Mouse (Mus musculus) thymus, adult 2 months (tissue): Measurements from ENCODE around the gene Slc25a36. TPM values are rescaled to one million over a fixed set of nuclear protein-coding genes. Genes with fewer than 3 reads are reported as not detected.

Source experiments
- DNase-seq: peaks from one replicate; pipeline ENCODE4 v3.0.0; 2021
- H3K27ac ChIP-seq: fragments of 200-500 bp; 2 replicates; pipeline ENCODE4 v1.5.1; 2012; ENCODE audit warnings: low read length, control low read depth; ENCODE audit not compliant: control insufficient read depth, insufficient read depth
- H3K27me3 ChIP-seq: fragments of 200-500 bp; 2 replicates; pipeline ENCODE4 v1.6.1; 2012; ENCODE audit warnings: mild to moderate bottlenecking, low read length, moderate library complexity, mixed read lengths; ENCODE audit not compliant: control insufficient read depth, insufficient read depth
- H3K36me3 ChIP-seq: fragments of 200-500 bp; 2 replicates; pipeline ENCODE4 v1.6.1; 2012; ENCODE audit warnings: mild to moderate bottlenecking, low read length, moderate library complexity; ENCODE audit not compliant: control insufficient read depth, insufficient read depth
- H3K4me1 ChIP-seq: fragments of 200-500 bp; replicated peaks from 2 replicates; pipeline ENCODE4 v1.6.1; 2012; ENCODE audit warnings: low read length; ENCODE audit not compliant: control insufficient read depth, insufficient read depth
- H3K4me3 ChIP-seq: fragments of 200-500 bp; 2 replicates; pipeline ENCODE4 v1.5.1; 2012; ENCODE audit warnings: mild to moderate bottlenecking, low read length, control low read depth, moderate library complexity; ENCODE audit not compliant: control insufficient read depth, insufficient read depth
- CTCF ChIP-seq: fragments of 200-500 bp; IDR thresholded peaks from 2 replicates; pipeline ENCODE4 v1.5.1; 2012; ENCODE audit warnings: mild to moderate bottlenecking, control low read depth, low read length, moderate library complexity, borderline replicate concordance; ENCODE audit not compliant: control insufficient read depth, poor library complexity, insufficient read depth; ENCODE audit errors: extremely low read depth
- POLR2A ChIP-seq: fragments of 200-500 bp; IDR thresholded peaks from 2 replicates; pipeline ENCODE4 v1.6.1; 2012; ENCODE audit warnings: mild to moderate bottlenecking, low read length, control low read depth, moderate library complexity; ENCODE audit not compliant: control insufficient read depth, poor library complexity, insufficient read depth; ENCODE audit errors: extremely low read depth
- WGBS: fragments of 180-500 bp; shearing (Covaris S2); methylation state at CpG from one replicate; pipeline ENCODE4 v1.1.7; 2018; 5-methylcytosine and 5-hydroxymethylcytosine counted together
- polyA plus RNA-seq: library from polyadenylated mRNA; depleted of rRNA; stranded (reverse); fragments of >200 nt; gene quantifications from 2 replicates; pipeline ENCODE4 v1.2.3, GENCODE M21; 2012

Gene Slc25a36
- polyA plus RNA-seq, 1 experiment, result 16.1 TPM

- no peak overlapping the region for H3K27ac ChIP-seq
- no peaks in the 10 kb centered on the region for H3K4me1 ChIP-seq
- TF ChIP-seq POLR2A, result no peak
- TF ChIP-seq CTCF, result no peak
- H3K27me3 ChIP-seq, result no peaks in the 10 kb centered on the region
- DNase-seq, result no peak
- 83% methylated on average over 4 of the region's 4 CpGs for WGBS
- H3K36me3 ChIP-seq, result no peaks in the 10 kb centered on the region
- no peak overlapping the region for H3K4me3 ChIP-seq
Observed at GRCm38 (mm10) chr9:97137116-97137515, 26.2 kb upstream of the Slc25a36 start.

GRCm38 (mm10) chr9:97135866-97136265, 24.9 kb upstream of the Slc25a36 start:
- TF ChIP-seq POLR2A (no peak), CTCF (no peak)
- DNase-seq, result no peak
- no peak overlapping the region for H3K27ac ChIP-seq
- H3K36me3 ChIP-seq, result no peaks in the 10 kb centered on the region
- no peaks in the 10 kb centered on the region for H3K27me3 ChIP-seq
- no peaks in the 10 kb centered on the region for H3K4me1 ChIP-seq
- WGBS, result 95% methylated on average over 4 of the region's 4 CpGs
- no peak overlapping the region for H3K4me3 ChIP-seq

GRCm38 (mm10) chr9:97133178-97133577, 22.2 kb upstream of the Slc25a36 start:
- TF ChIP-seq POLR2A (no peak), CTCF (no peak)
- no peak for DNase-seq
- WGBS, result 65% methylated on average over 8 of the region's 8 CpGs
- Histone ChIP-seq H3K36me3 (no peaks in the 10 kb centered on the region), H3K4me3 (no peak overlapping the region), H3K27me3 (no peaks in the 10 kb centered on the region), H3K4me1 (no peaks in the 10 kb centered on the region), H3K27ac (no peak overlapping the region)

GRCm38 (mm10) chr9:97130001-97130400, 19.0 kb upstream of the Slc25a36 start:
- H3K27ac ChIP-seq, result no peak overlapping the region
- no peaks in the 10 kb centered on the region for H3K36me3 ChIP-seq
- no peak overlapping the region for H3K4me3 ChIP-seq
- TF ChIP-seq CTCF (no peak), POLR2A (no peak)
- no peaks in the 10 kb centered on the region for H3K4me1 ChIP-seq
- WGBS, result 84% methylated on average over 5 of the region's 5 CpGs
- no peaks in the 10 kb centered on the region for H3K27me3 ChIP-seq
- DNase-seq, result no peak

GRCm38 (mm10) chr9:97123934-97124692, 13.2 kb upstream of the Slc25a36 start:
- no peak for DNase-seq
- no peaks in the 10 kb centered on the region for H3K27me3 ChIP-seq
- H3K4me1 ChIP-seq, result no peaks in the 10 kb centered on the region
- TF ChIP-seq CTCF, result no peak
- no peak for TF ChIP-seq POLR2A
- WGBS, result 75% methylated on average over 23 of the region's 23 CpGs
- H3K36me3 ChIP-seq, result no peaks in the 10 kb centered on the region
- H3K27ac ChIP-seq, result no peak overlapping the region
- H3K4me3 ChIP-seq, result no peak overlapping the region

GRCm38 (mm10) chr9:97121432-97121831, 10.5 kb upstream of the Slc25a36 start:
- Histone ChIP-seq H3K4me1 (no peaks in the 10 kb centered on the region), H3K27ac (no peak overlapping the region), H3K27me3 (no peaks in the 10 kb centered on the region), H3K36me3 (no peaks in the 10 kb centered on the region), H3K4me3 (no peak overlapping the region)
- TF ChIP-seq CTCF (no peak), POLR2A (no peak)
- no peak for DNase-seq
- 74% methylated on average over 2 of the region's 2 CpGs for WGBS

GRCm38 (mm10) chr9:97114271-97114670, 3.3 kb upstream of the Slc25a36 start:
- no peak overlapping the region for H3K4me3 ChIP-seq
- WGBS, result 92% methylated on average over 10 of the region's 10 CpGs

More at GRCm38 (mm10) chr9:97114271-97114670, 3.3 kb upstream of the Slc25a36 start:
- no peak overlapping the region for H3K27ac ChIP-seq
- no peak for TF ChIP-seq CTCF
- no peak for TF ChIP-seq POLR2A
- peaks cover 3% of the 10 kb centered on the region for H3K4me1 ChIP-seq
- H3K36me3 ChIP-seq, result no peaks in the 10 kb centered on the region
- no peak for DNase-seq
- no peaks in the 10 kb centered on the region for H3K27me3 ChIP-seq
